Mouse (Mus musculus) adrenal gland, postnatal 10 days (tissue): ENCODE data around the gene Gtpbp10. TPM values are rescaled to one million over a fixed set of nuclear protein-coding genes. Genes with fewer than 3 reads are reported as not detected.

Source experiments
- DNase-seq: peaks from one replicate; pipeline ENCODE4 v3.0.0; 2021; ENCODE audit warnings: mixed read lengths
- long read RNA-seq, 2 experiments: library from polyadenylated mRNA; stranded (forward); transcript quantifications; one replicate each; pipeline ENCODE4 v2.0.0; 2021
- total RNA-seq, 2 experiments: library from RNA; stranded (reverse); gene quantifications; 2 replicates each; pipeline ENCODE4 v1.2.3; 2021

Gtpbp10 gene
- total RNA-seq = 10 to 100 TPM; 14.9 to 16.7 TPM
- long read RNA-seq, experiment 1, transcript Gtpbp10-202 (10 exons, 2,972 nt) = major isoform, 9 of 14 reads
- long read RNA-seq, experiment 1, partial matches to known transcripts = 1 of 14 reads
- long read RNA-seq, experiment 1, other reads (novel, unspliced or antisense) = 4 of 14 reads
- long read RNA-seq, experiment 2, transcript Gtpbp10-202 (10 exons, 2,972 nt) = major isoform, 9 of 15 reads
- long read RNA-seq, experiment 2, partial matches to known transcripts = 1 of 15 reads
- long read RNA-seq, experiment 2, other reads (novel, unspliced or antisense) = 5 of 15 reads

DNA sequence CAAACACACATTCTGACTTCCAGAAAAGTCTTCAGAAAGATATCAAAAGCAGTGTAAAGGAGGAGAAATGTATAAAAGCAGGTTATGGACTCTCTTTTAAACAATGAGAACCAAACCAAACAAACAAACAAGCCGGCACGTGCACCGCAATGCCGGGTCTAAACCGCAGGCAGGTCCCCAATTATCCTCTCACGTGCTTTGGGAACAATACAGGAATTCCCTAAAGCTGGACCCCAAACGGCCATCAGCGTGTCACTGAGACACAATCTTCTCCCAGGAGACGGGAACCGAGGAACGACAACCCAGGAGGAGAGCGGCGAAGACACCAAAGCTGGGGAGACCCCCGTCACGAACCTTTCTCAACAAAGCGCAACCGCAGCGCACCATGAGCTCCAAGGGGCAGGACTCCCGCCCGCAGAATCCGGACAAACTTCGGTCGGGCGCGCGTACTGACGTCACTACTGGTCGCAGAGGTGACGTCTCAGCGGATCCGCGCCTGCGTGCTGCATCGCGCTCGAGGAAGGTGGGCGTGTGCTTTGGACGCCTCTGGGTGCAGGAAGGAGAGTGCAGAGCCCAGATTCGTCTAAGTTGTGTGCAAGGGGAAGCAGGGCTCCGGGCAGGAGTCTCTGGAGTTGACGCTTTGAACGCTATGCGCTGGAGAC lies at the start of gene Gtpbp10:
Gene Gtpbp10, minus strand, starts transcription at position 460 of the 662 bp plus-strand sequence.
- DNase-seq = peak; percentile 96

DNA sequence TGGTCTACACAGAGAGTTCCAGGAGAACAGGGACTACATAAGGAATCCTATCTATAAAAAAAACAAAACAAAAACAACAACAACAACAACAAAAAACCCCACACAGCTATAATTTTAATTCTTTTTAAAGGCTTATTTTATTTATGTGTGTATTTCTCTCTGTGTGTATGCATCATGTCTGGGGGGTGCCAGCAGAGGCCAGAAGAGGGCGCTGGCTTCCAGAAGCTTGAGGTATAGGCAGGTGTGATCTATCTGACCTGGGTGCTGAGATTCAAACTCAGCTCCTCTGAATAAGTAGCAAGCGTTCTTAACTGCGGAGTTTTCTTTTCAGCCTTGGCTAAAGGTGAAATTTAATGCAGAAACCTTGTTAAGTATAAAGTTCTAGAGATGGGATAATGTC lies 28.3 kb upstream of the Gtpbp10 start:
- DNase-seq = no peak

DNA sequence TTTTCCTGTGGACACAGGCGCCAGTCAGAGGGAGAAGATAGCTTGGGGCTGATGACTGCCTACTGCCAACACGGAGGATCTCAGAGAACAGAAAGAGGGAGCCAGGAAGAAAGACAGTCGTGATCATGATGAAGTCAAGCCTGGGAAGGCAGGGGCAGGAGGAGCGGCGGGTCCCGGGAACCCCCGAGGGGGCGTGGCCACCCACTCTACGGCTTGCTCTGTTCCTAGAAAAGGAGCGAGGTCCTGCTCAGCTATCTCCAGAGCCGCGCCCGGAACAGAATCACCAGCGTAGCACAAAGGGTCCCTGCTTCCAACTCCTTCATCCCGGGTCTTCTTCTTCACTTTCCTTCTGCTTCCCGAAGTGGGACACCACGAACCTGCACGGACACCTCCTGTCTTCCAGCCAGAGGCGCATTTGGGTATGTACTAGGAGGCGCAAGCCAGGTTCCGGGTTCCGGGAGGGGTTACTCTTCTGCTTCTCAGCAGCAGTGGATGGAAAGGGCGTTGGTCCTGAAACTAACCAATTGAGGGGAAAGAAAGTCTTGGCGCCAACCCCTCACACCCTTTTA lies 14.5 kb upstream of the Gtpbp10 start, which contains the start of gene Gm8773:
Gene Gm8773, plus strand, starts transcription at position 51 of the 569 bp plus-strand sequence.
- peak; percentile 10 for DNase-seq

DNA sequence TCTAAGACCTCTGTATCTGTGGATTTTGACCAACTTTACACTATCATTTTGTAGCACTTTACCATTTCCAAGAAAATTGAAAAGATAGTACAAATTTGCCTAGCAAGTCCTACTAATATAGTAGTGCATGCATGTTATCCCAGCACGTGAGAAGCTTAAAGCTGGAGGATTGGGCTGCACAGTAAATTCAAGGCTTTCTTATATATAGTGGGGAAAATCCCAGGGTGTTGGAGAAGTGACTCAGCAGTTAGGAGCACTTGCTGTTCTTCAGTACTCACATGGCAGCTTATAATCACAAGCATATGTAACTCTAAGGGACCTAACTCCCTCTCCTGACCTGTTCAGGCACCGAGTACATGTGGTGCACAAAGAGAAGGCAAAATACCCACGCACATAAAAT lies 3.1 kb upstream of the Gtpbp10 start:
- no peak for DNase-seq

DNA sequence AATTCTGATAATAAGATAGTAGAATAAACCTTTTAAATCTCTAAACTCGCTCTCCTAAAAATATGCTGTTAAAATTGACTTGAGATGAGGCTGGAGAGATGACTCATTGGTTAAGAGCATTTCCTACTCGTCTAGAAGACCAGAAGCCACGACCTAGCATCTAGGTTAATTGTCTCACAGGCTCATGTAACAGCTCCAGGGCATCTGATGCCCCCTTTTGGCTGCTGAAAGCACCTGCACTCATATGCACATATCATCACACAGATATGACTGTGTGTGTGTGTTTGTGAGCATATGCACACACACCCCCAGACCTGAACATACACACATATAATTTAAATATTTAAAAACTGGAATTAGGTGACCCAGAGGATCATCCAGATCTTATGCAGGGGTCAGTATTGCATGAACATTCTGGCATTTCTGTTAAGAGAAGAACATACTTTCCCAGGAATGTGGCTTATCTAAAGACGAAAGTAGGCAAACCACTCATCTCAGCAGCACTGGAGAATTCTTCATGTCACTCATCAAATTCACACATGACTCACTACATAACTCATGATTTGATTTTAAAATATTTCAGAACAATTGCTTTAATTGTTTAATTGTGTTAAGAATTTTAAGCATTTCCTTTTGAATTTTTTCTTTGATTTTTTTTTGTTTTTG lies 1.8 kb upstream of the Gtpbp10 start:
- DNase-seq = no peak

DNA sequence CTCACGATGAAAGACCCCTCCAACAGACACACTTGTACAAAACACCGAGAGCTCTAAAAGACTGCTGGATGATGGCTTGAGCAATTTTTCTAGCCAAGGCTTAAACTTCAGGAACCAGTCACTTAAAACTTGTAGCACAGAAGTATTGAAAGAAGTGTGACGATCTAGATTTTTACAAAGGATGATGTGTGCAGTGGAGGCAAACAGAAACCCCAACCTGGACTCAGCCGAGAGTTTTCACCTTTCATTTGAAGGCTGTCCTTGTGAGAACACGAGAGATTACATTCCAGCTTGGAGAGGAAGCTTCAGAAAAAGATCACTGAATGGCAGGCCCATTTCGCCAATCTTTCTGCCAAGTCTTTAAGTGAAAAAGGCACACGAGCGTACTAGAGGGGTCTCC lies 460 bp upstream of the Gtpbp10 start:
- DNase-seq = no peak

DNA sequence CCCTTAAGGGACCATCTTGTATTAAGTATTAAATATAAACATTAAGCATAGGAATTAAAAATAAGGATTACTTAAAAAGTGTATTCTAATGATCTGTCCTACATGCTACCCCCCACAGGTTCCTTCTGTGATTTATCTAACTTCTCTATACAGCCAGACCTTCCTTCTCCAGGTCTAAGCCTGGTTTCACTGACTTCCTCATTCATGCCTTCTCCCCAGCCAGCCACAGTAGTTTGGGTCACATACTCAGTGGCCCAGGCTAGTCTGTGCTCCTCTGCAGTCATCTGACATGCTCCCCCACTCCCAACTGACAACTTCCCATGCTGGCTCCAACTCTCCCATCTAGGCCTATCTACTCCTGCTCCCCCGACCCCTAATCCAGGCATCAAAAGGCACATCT lies 8.2 kb downstream of the Gtpbp10 start:
- no peak for DNase-seq

DNA sequence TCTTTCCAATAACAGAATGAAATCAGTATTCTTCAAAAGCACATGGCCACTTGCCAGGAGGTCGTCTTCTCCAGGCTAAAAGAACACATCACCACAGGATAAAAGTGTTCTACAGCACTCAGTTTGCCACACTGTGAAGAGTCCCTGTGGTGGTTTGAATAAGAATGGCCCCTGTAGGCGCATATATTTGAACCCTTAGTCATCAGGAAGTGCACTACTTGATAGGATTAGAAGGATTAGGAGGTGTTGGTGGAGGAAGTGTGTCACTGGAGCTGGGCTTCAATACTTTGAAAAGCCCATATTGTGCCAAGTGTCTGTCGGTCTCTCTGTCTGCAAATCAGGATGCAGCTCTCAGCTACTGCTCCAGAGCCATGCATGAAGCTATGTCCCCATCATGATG lies 19.0 kb downstream of the Gtpbp10 start:
- DNase-seq = no peak

DNA sequence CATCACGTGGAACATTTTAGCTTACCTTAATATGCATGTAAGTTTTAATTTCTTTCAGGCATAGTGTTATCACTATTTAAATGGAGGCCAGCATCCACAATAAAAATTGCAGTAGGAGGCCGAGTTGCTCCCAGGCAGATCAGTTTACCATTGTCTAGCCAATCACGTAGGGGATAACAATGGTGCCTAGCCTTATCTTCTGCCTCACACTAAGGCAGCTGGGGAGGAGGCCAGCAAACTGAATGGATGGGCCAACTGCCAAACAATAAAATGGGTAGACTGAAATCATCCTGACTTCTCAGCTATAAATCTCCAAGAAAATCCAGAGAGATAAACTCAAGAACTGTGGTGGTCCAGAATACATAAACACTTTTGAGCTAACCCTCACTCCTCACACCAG lies 19.6 kb downstream of the Gtpbp10 start:
- DNase-seq = no peak

DNA sequence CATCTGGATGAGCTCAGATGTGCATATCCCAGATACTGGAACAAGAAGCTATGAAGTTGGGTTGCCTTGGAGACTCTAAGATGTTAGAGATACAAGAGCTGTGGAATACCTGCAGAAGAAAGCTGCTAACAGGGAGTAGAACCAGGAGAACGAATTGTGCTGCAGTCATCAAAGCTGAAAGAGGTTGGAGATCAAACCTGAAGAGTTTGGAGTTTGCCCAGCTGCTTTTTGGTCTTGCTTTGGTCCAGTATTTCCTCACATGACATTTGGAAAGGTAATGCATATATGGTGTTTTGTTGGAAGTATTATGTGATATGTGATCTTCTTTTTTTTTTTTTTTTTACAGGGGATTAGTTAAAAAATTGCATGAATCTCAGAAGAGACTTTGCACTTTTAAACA lies 23.2 kb downstream of the Gtpbp10 start:
- DNase-seq = no peak

DNA sequence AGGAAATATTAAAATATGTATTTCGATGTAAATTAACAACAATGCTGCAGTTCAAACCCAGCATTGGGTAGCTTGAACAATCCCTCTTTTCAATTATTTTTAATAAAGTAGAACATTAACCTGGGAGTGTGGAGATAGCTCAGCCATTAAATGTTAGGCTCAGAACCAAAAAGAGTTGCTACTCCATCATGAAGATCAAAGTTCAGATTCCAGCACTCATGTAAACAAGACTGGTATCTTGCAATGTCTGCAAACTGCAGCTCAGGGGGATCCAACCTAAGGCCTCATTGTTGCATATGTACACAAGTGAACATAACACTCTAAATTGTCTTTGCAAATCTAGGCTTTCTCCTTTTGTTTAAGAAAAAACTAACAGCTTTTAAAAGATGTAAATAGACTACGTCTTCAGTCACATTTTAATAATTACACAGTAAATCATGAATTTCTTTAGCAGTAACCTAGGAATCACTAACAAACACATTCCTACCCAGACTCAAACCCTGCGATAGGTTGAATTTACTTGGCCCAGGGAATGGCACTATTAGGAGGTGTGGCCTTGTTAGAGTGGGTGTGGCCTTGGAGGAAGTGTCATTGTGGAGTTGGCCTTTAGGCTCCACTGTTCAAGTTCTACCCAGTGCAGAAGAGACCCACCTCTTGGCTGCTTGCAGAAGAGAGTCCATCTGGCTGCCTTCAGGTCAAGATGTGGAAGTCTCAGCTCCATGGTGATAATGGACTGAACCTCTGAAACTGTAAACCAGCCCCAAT lies 25.5 kb downstream of the Gtpbp10 start:
- DNase-seq = no peak

DNA sequence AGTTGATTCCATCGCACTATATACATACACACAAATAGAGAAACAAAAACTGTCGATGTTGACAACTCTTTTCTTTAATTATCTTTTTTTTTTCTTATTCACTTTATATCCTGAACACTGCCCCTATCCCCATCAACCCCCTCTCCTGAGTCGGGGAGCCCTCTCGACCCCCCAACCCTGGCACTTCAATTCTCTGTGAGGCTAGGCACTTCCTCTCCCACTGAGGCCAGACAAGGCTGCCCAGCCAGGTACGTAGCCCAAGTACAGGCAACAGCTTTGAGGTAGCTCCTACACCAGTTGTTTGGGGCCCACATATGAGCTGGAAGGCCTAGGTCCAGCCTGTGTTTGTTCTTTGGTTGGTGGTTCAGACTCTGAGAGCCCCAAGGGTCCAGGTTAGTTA lies 43.9 kb downstream of the Gtpbp10 start:
- no peak for DNase-seq

DNA sequence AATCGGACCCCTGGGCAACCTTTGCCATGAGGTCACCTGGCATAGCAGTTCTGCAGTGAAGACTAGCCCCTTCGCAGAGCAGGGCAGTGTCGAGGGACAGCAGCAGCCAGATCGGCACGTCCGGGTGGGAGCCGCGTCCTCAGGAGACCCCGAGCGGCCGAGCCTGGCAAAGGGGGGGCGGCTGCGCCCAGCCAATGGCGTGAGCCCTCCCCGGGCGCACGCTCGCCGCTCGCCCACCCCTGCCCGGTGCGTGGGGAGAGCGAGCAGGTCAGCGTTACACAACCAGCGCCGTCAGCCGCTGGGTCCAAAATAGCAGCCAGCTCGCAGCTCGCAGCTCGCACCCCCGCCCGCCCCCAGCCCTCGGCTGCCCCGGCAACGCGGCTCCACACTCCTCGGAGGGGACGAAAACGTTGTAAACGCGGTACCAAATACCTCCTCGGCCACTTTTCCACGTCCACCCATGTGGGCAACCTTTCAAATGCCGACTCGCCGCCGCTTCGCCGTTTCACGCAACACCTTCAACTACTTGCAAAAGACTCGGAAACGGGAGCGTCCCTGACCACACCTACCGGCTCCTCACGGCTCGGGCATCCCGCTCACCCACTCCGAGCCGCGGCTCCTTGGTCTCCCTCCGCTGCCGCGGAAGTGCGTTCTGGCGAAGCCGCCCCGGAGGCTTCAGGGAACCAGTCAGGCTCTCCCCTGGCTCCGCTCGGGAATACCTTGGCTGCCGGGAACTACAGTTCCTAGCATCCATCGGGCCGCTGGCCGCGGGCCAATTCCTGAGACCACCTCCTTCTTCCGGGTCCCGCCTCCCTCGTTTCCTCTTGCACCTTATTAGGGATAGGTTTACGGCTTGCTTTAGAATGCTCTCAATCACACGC lies 44.9 kb downstream of the Gtpbp10 start, which contains the start of gene Cldn12:
Gene Cldn12, minus strand, starts transcription at position 763 of the 881 bp plus-strand sequence.
- peak; percentile 98 for DNase-seq

DNA sequence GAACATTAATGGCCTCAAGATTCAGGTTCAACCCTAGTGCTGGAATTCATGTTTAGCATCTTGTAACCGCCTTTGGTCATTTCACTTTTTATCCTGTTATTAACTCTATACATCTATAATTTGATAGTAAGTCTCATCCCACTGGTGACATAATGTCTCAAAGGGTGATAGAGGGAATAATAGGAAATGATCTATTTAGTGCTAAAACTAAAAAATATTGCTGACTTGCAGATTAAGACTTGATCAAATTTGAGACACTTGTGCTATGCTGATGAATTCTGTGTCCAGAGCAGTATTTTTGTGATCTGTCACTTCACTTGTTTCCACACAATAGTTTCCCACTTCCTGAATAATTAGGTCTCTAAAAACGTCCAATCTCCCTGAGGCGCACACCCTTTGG lies 47.9 kb downstream of the Gtpbp10 start:
- no peak for DNase-seq

DNA sequence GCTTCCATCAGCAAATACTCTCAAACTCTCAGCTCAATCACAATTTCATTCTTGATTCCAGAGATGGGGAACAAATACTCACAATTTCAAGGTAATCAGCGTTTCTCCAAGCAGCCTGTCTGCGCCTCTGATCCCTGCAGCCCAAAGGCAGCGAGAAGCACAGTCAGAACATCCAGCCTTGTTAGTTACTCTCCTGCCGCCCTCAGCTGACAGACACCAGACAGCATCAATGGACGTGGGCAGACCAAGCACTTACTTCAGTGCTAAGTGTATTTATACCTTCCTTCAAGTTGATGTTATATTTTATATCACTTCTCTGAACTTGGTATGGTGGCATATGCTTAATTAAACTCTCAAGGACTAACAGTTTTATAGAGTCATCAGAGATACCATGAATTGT lies 48.3 kb downstream of the Gtpbp10 start:
- no peak for DNase-seq

DNA sequence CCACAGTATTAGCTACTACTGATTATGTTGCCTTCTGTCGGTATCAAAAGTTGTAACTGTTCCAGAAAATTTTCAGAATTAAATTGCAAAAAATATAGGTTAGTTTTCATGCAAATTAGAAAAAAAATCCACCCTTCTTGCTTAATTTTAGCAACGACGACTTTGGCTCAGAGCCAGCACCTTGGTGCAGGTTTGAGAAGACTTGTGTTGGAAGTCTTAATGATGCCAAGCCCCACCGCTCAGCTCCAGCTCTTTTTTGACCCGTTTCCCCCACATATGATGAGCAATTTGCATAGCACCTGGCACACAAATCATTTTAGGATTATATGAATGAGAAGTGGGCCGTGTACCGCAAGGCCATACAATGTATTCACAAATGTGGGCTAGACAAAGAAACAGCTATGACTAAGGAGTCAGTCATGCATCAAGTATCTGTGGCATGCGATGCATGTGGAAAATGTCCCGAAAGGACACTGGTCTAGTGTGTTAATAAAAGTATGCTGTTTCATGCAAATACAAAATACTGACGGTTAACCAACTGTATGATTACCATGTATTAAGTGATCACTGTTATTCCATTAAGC lies 48.9 kb downstream of the Gtpbp10 start:
- no peak for DNase-seq

DNA sequence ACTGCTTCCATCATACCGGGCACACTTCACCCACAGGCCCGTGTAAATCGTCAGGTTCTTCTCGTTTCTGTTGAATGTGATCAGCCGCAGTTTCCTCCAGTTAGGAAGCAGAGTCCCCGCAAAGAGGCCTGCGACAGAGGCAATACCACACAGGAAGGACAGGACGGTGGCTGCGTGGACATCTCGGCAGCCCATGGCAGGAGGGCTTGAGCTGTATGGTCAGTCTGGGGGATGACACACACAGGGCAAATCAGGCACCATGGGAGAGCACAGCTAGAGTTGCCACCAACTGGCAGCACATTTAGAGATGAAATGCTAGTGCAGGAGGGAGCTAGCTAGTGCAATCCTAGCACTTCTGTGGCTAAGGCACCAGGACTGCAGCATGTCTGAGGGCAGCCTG lies 51.1 kb downstream of the Gtpbp10 start:
- DNase-seq = no peak

DNA sequence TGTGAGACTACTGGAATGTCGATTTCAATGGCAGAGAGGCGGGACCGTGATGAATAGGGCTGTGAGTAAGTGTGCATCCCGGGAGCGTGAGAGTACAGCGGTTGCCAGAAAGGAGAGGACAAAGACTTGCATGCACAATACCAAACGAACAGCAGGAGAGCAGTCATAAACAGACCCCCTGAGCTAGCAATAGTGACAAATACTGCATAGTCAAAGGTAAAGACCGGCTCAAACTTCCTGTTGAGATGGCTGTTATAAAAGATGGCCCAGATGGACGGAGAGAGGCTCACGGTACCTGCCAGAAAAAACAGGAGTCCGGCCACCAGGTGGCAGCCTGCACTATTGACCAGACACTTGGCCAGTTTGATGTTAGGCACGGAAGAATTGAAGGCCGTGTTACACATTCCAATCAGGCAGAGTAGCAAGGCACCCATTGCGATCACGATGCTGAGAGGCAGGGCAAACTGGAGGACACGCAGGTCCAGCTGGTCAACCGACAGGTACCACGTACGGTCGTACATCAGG lies 51.6 kb downstream of the Gtpbp10 start:
- DNase-seq = peak; percentile 80

DNA sequence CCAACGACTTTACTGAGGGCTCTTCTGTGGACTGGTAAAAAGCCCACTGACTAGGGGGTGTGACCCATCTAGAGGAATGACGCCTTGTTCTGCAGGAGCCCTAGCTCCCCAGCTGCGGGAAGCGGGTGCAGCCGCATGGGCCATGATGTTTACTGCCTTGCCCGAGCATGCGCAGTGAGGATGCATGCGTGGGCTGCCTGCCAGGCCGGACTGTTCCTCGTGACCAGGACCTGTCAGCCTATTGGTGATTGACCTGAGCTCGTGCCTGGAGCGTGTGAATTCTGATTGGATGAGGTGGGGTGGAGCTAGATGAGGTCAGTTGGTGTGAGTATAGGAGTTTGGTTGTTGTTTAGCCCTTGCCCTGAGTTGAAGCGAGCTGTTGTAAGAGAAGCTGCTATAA lies 54.9 kb downstream of the Gtpbp10 start:
- DNase-seq = no peak

DNA sequence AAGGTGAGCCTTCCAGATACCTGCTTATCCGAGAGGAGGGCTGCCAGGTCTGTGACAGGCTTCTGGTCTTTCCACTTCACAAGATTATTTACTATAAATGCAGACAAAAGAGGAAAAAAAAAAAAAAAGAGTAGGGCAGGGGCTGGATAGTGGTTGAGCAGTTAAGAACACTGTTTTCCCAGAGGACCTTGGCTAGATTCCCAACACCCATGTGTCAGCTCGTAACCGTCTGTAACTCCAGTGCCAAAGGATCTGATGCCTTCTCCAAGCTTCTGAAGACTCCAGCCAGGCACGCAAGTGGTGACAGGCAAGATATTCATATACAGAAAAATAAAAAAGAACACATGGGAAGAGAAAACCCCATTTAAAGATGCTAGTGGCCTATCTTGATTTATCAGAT lies 56.0 kb downstream of the Gtpbp10 start:
- DNase-seq = peak; percentile 51

DNA sequence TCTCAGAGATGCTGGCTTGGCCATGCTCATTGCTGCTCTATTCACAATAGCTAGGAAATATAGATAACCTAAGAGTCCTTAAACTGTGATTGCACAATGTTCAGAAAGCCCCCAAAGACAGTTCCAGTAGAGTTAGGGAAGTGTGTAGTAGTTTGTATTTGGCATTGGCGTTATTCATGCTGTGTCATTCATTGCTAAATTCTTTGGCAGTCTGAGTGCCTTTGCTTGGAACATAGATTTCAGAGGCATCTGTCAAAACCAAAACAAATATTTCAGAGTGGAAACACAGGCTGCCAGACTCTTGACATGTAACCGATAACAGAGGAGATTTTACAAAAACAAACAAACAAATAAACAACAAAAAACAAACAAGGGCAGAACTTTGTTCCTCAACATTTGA lies 57.8 kb downstream of the Gtpbp10 start:
- peak; percentile 16 for DNase-seq
